Mouse (Mus musculus) heart, postnatal 0 days (tissue): ENCODE results near the gene Vbp1. TPM values are rescaled to one million over a fixed set of nuclear protein-coding genes. Genes with fewer than 3 reads are reported as not detected.
"Not testable (repeated sequence)": the region's sequence is repeated elsewhere in the genome, so short reads cannot be mapped to it uniquely, and the experiment has no call there.

Source experiments
- ATAC-seq: fragments of 200-750 bp; cut with Nextera tagmentation; 2 replicates; pipeline ENCODE4 v1.8.0; 2017; ENCODE audit warnings: low read depth, moderate number of reproducible peaks, moderate library complexity; ENCODE audit not compliant: insufficient read depth
- DNase-seq: peaks from one replicate; pipeline ENCODE4 v3.0.0-alpha.2; 2016; ENCODE audit warnings: low spot score
- H3K27ac ChIP-seq: fragments of 300-500 bp; sonication (generic); 2 replicates; pipeline ENCODE4 v1.5.1; 2014; ENCODE audit warnings: low read depth, mild to moderate bottlenecking
- H3K27me3 ChIP-seq: fragments of 300-500 bp; sonication (generic); 2 replicates; pipeline ENCODE4 v1.6.1; 2014; ENCODE audit warnings: low read length, mixed read lengths; ENCODE audit not compliant: control insufficient read depth, insufficient read depth
- H3K36me3 ChIP-seq: fragments of 300-500 bp; sonication (generic); replicated peaks from 2 replicates; pipeline ENCODE4 v1.6.1; 2014; ENCODE audit warnings: low read length, mixed read lengths; ENCODE audit not compliant: control insufficient read depth, insufficient read depth
- H3K4me1 ChIP-seq: fragments of 300-500 bp; sonication (generic); 2 replicates; pipeline ENCODE4 v1.6.1; 2014; ENCODE audit warnings: antibody characterized with exemption; ENCODE audit not compliant: control insufficient read depth, insufficient read depth
- H3K4me2 ChIP-seq: fragments of 300-500 bp; sonication (generic); 2 replicates; pipeline ENCODE4 v1.6.1; 2014; ENCODE audit warnings: low read depth, mild to moderate bottlenecking, low read length, moderate library complexity
- H3K4me3 ChIP-seq: fragments of 300-500 bp; sonication (generic); 2 replicates; pipeline ENCODE4 v1.5.1; 2014; ENCODE audit warnings: low read depth, low read length
- H3K9ac ChIP-seq: fragments of 300-500 bp; sonication (generic); replicated peaks from 2 replicates; pipeline ENCODE4 v1.6.1; 2014; ENCODE audit warnings: low read depth, low read length, mixed read lengths
- H3K9me3 ChIP-seq: fragments of 300-500 bp; sonication (generic); replicated peaks from 2 replicates; pipeline ENCODE4 v1.6.1; 2016; ENCODE audit warnings: low read length; ENCODE audit not compliant: control insufficient read depth
- CTCF ChIP-seq: IDR thresholded peaks from 2 replicates; pipeline ENCODE4 v1.5.1; 2016; ENCODE audit warnings: antibody characterized with exemption, control low read depth, low read depth
- EP300 ChIP-seq: IDR thresholded peaks from 2 replicates; pipeline ENCODE4 v1.6.1; 2016; ENCODE audit warnings: antibody characterized with exemption, low read depth
- whole genome bisulfite sequencing: fragments of 180-500 bp; shearing (Covaris S2); extraction: QIAGEN DNeasy Blood & Tissue Kit; methylation state at CpG from one replicate; pipeline ENCODE4 v1.1.7; 2014; 5-methylcytosine and 5-hydroxymethylcytosine counted together
- polyA plus RNA-seq: library from polyadenylated mRNA; unstranded; fragments of >200 nt; fragmentation: Nextera tagmentation; extraction: Ambion mirVana; gene quantifications from 2 replicates; pipeline ENCODE4 v1.2.1, GENCODE M21; 2015
- total RNA-seq: library from RNA; depleted of rRNA; stranded (reverse); fragments of >200 nt; gene quantifications from 2 replicates; pipeline ENCODE4 v1.2.3, GENCODE M21; 2014; ENCODE audit warnings: low replicate concordance; rRNA removed

Gene Vbp1
- total RNA-seq, result 65.4 and 70.6 TPM in 2 replicates
- polyA plus RNA-seq, result 146 and 148 TPM in 2 replicates

GRCm38 (mm10) chrX:75514179-75514972, at the start of gene Vbp1:
Gene Vbp1, plus strand, starts transcription at chrX:75514299.
- Histone ChIP-seq H3K4me1 (no peaks in the 10 kb centered on the region), H3K36me3 (no peaks in the 10 kb centered on the region), H3K27ac (peak within 1 kb of the TSS; percentile 92), H3K9ac (peak within 1 kb of the TSS; percentile 66), H3K4me2 (peak within 1 kb of the TSS; percentile 61), H3K4me3 (peak within 1 kb of the TSS; percentile 68), H3K27me3 (no peaks in the 10 kb centered on the region), H3K9me3 (no peaks in the 10 kb centered on the region)
- 11% methylated on average over 37 of the region's 37 CpGs for WGBS
- no peak for TF ChIP-seq CTCF
- no peak for TF ChIP-seq EP300
- DNase-seq (peak; percentile 89), ATAC-seq (peak; percentile 99)

- H3K9me3 ChIP-seq, H3K36me3 ChIP-seq, H3K27ac ChIP-seq, H3K4me1 ChIP-seq, H3K9ac ChIP-seq, H3K27me3 ChIP-seq: not testable (repeated sequence)
- Histone ChIP-seq H3K4me2 (peak overlapping the region; percentile 57), H3K4me3 (peak overlapping the region; percentile 38)
- ATAC-seq (peak; percentile 69; the same call in 1 of the 2 replicates), DNase-seq (peak; percentile 5)
- 15% methylated on average over 37 of the region's 37 CpGs for WGBS
Measured at GRCm38 (mm10) chrX:75475182-75475644, 38.9 kb upstream of the Vbp1 start.

- DNase-seq (no peak), ATAC-seq (no peak)
- H3K27ac ChIP-seq, result no peak overlapping the region
- 70% methylated on average over 1 of the region's 1 CpGs for WGBS
- no peak overlapping the region for H3K4me2 ChIP-seq
- H3K4me3 ChIP-seq, result no peak overlapping the region
- no peaks in the 10 kb centered on the region for H3K27me3 ChIP-seq
- H3K4me1 ChIP-seq, result no peaks in the 10 kb centered on the region
- no peaks in the 10 kb centered on the region for H3K9me3 ChIP-seq
- no peak overlapping the region for H3K9ac ChIP-seq
- no peaks in the 10 kb centered on the region for H3K36me3 ChIP-seq
- no peak for TF ChIP-seq CTCF
- no peak for TF ChIP-seq EP300
Measured at GRCm38 (mm10) chrX:75489886-75490285, 24.2 kb upstream of the Vbp1 start.

- no peak overlapping the region for H3K4me3 ChIP-seq
- H3K9ac ChIP-seq, result no peak overlapping the region
- TF ChIP-seq CTCF (no peak), EP300 (no peak)
- H3K27me3 ChIP-seq, result no peaks in the 10 kb centered on the region
- no peaks in the 10 kb centered on the region for H3K4me1 ChIP-seq
- ATAC-seq (no peak), DNase-seq (no peak)
- no peak overlapping the region for H3K27ac ChIP-seq
- no peaks in the 10 kb centered on the region for H3K36me3 ChIP-seq
- WGBS, result 26% methylated on average over 3 of the region's 3 CpGs
- no peaks in the 10 kb centered on the region for H3K9me3 ChIP-seq
- peak overlapping the region; percentile 36; the same call in 1 of the 2 replicates for H3K4me2 ChIP-seq
Measured at GRCm38 (mm10) chrX:75513787-75514178, 316 bp upstream of the Vbp1 start.

- ATAC-seq (no peak), DNase-seq (no peak)
- H3K9ac ChIP-seq, result no peak within 1 kb of the TSS
- no peaks in the 10 kb centered on the region for H3K9me3 ChIP-seq
- no peaks in the 10 kb centered on the region for H3K4me1 ChIP-seq
- 14% methylated on average over 41 of the region's 41 CpGs for WGBS
- H3K4me3 ChIP-seq, result peak within 1 kb of the TSS; percentile 25
- H3K4me2 ChIP-seq, result peak within 1 kb of the TSS; percentile 49
- TF ChIP-seq EP300, result no peak
- TF ChIP-seq CTCF, result no peak
- H3K27me3 ChIP-seq, result 0 out of 2 replicates have a peak, but pooled peaks cover 2% of the 10 kb centered on the region
- H3K27ac ChIP-seq, result no peak within 1 kb of the TSS
- no peaks in the 10 kb centered on the region for H3K36me3 ChIP-seq
Measured at GRCm38 (mm10) chrX:75577582-75578324, 63.7 kb downstream of the Vbp1 start, which contains the start of gene Rab39b. Gene Rab39b, minus strand, starts transcription at chrX:75578231.
